Mouse (Mus musculus) hindbrain, embryonic 12.5 days (tissue): ENCODE measurements at regions not wholly inside any gene's neighbourhood (a gene's known extent, or its start where the extent isn't known, plus 50 kb on each side); places are given as distances from the start of the nearest gene placed in this dataset.
A peak's percentile ranks its signal among the peaks of the same experiment; 100 is the strongest.
"Not testable (repeated sequence)": the region's sequence is repeated elsewhere in the genome, so short reads cannot be mapped to it uniquely, and the experiment has no call there.

ENCODE experiments used
- ATAC-seq: fragments of 200-750 bp; cut with Nextera tagmentation; 2 replicates; pipeline ENCODE4 v1.8.0; 2017; ENCODE audit warnings: moderate TSS enrichment; ENCODE audit not compliant: low FRiP score
- H3K27ac ChIP-seq: fragments of 300-500 bp; sonication (generic); 2 replicates; pipeline ENCODE4 v1.5.1; 2016; ENCODE audit warnings: mild to moderate bottlenecking
- H3K27me3 ChIP-seq: fragments of 300-500 bp; sonication (generic); 2 replicates; pipeline ENCODE4 v1.6.1; 2016; ENCODE audit warnings: mild to moderate bottlenecking
- H3K36me3 ChIP-seq: fragments of 300-500 bp; sonication (generic); 2 replicates; pipeline ENCODE4 v1.6.1; 2016; ENCODE audit warnings: mild to moderate bottlenecking
- H3K4me1 ChIP-seq: fragments of 300-500 bp; sonication (generic); 2 replicates; pipeline ENCODE4 v1.6.1; 2016
- H3K4me2 ChIP-seq: fragments of 300-500 bp; sonication (generic); replicated peaks from 2 replicates; pipeline ENCODE4 v1.6.1; 2016; ENCODE audit warnings: mild to moderate bottlenecking
- H3K4me3 ChIP-seq: fragments of 300-500 bp; sonication (generic); 2 replicates; pipeline ENCODE4 v1.5.1; 2016; ENCODE audit warnings: mild to moderate bottlenecking
- H3K9ac ChIP-seq: fragments of 300-500 bp; sonication (generic); 2 replicates; pipeline ENCODE4 v1.6.1; 2016; ENCODE audit warnings: mild to moderate bottlenecking, moderate library complexity
- H3K9me3 ChIP-seq: fragments of 300-500 bp; sonication (generic); replicated peaks from 2 replicates; pipeline ENCODE4 v1.6.1; 2016; ENCODE audit warnings: mild to moderate bottlenecking
- WGBS: fragments of 180-500 bp; shearing (Covaris S2); methylation state at CpG from one replicate; pipeline ENCODE4 v1.1.7; 2016; 5-methylcytosine and 5-hydroxymethylcytosine counted together

DNA sequence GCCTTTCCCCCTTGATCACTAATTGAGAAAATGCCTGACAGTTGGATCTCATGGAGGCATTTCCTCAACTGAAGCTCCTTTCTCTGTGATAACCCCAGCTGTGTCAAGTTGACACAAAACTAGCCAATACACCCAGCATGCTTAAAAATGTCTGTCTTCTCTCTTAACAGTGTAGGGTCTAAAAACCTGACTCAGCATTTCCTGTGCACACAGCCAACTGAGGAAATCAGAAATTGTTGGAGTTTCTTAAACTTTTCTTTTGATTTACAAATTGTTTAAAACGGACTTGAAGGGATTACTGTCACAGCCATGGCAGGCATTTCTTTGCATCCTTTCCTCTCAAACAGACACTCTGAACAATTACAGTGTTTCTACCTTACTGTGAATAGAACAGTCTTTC, 655.0 kb upstream of the Intu start:
- H3K9ac ChIP-seq, H3K36me3 ChIP-seq, H3K27ac ChIP-seq, H3K4me1 ChIP-seq, ATAC-seq, H3K4me3 ChIP-seq, H3K9me3 ChIP-seq, H3K27me3 ChIP-seq, H3K4me2 ChIP-seq: not testable (repeated sequence)
- 81% methylated on average over 1 of the region's 1 CpGs for whole genome bisulfite sequencing

DNA sequence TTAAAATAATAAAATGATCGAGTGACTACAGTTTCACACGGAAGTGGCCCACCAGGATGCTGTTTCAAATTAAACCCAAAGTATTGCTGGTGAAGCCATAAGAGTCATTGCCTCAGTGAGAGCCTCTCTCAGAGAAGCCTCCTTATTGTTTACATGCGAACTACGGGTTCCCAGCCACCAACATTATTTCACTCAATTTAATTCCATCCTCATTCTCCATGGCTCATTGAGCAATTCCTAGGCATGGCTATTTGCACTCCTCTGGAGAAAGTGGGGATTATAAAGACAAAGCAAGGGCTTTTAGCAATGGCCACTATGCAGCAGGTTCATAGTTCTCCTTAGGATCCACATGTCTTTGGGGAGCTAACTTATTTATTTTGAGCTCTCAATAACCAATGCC, 646.7 kb upstream of the Intu start:
- no peak overlapping the region for H3K4me2 ChIP-seq
- H3K27me3 ChIP-seq: no peaks in the 10 kb centered on the region
- H3K9ac ChIP-seq: no peak overlapping the region
- no peaks in the 10 kb centered on the region for H3K9me3 ChIP-seq
- H3K4me1 ChIP-seq: no peaks in the 10 kb centered on the region
- no peak overlapping the region for H3K27ac ChIP-seq
- no peaks in the 10 kb centered on the region for H3K36me3 ChIP-seq
- no peak overlapping the region for H3K4me3 ChIP-seq
- WGBS: 44% methylated on average over 4 of the region's 4 CpGs
- peak; percentile 38; the same call in 1 of the 2 replicates for ATAC-seq

DNA sequence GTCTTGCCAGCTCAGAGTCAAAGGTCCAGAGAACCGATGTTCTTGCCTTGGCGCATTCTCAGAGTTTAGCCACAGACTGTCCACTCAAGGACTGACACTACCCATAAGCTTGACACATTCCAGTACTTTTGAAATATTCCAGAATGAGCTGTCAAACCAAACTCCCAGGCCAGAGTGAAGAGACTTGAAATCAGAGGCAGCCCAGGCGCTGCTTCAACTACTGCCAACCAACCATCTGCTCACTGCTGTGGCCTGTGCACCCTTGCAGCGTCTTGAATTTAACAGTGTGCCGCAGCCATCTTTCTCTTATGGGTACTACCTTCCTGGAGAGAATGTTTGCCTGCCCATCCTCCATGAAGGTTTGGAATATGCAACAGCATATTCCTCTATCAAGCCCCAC, 642.7 kb upstream of the Intu start:
- no peaks in the 10 kb centered on the region for H3K9me3 ChIP-seq
- no peak overlapping the region for H3K4me3 ChIP-seq
- H3K36me3 ChIP-seq: no peaks in the 10 kb centered on the region
- no peak for ATAC-seq
- H3K27me3 ChIP-seq: no peaks in the 10 kb centered on the region
- 96% methylated on average over 5 of the region's 5 CpGs for WGBS
- H3K27ac ChIP-seq: no peak overlapping the region
- H3K4me1 ChIP-seq: no peaks in the 10 kb centered on the region
- H3K9ac ChIP-seq: no peak overlapping the region
- no peak overlapping the region for H3K4me2 ChIP-seq

DNA sequence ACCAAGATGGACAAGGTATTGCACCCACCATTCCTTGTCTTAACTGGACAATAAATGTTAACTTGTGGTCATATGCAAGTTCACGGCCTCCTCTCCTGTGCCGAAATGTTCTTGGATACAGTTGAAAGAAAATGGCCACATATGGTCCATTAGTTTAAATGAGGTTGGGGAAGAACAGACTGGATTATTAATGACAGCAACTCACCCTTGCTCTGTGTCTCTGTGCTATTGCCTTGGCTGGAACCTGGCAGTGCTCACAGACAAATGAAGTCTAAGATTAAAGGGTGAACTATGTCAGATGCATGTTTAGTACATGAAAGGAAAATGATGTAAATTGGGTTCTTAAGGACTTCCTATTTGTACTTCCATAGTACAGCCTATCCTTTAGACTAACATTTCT, 641.9 kb upstream of the Intu start:
- Histone ChIP-seq H3K4me1 (no peaks in the 10 kb centered on the region), H3K36me3 (no peaks in the 10 kb centered on the region), H3K4me3 (no peak overlapping the region), H3K9me3 (no peaks in the 10 kb centered on the region), H3K4me2 (no peak overlapping the region), H3K27ac (no peak overlapping the region), H3K27me3 (no peaks in the 10 kb centered on the region), H3K9ac (no peak overlapping the region)
- no peak for ATAC-seq
- 88% methylated on average over 2 of the region's 2 CpGs for WGBS

DNA sequence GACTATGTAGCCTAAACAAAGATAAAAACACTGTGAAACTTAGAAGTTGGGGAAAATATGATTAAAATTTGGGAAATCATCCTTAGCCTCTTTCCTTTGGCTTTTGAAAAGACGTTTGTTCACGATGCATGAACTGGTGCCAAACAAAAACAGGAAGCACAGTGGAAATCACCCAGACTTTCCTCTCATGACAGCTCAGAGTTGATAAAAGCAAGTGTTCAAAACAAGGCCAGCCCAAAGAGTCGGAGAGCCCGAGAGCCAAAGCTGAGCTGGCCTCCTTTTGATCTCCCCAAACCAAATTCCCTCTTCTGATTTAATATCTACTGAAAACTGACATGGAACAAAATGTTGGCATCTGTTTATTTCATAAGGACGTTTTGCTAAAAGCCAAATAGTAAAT, 632.1 kb upstream of the Intu start:
- WGBS: 71% methylated on average over 5 of the region's 5 CpGs
- H3K4me1 ChIP-seq: no peaks in the 10 kb centered on the region

DNA sequence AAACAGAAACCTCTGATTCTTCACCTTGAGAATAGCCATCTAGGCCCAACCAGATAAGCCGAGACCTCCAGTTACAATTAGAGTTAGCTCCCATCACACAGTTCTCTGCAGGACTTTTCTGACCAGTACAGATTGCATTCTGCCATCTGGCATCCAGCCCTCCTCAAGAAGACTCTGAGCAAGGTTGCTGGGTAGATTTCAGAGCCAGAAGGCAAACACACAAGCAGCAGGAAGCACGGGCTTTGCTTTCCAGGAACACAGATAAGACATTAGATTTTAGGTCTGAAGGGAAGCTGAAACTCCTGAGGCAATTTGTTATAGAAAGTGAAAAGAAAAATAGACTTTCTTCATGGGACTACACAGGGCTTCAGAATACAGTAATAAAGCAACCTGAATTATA, 630.9 kb upstream of the Intu start:
- no peak overlapping the region for H3K4me3 ChIP-seq
- ATAC-seq: no peak
- WGBS: 67% methylated on average over 2 of the region's 2 CpGs
- H3K4me2 ChIP-seq: no peak overlapping the region
- no peaks in the 10 kb centered on the region for H3K4me1 ChIP-seq
- H3K9ac ChIP-seq: no peak overlapping the region
- H3K36me3 ChIP-seq: no peaks in the 10 kb centered on the region
- H3K9me3 ChIP-seq: no peaks in the 10 kb centered on the region
- H3K27ac ChIP-seq: no peak overlapping the region
- H3K27me3 ChIP-seq: no peaks in the 10 kb centered on the region

More for the DNA sequence above, 632.1 kb upstream of the Intu start:
- no peaks in the 10 kb centered on the region for H3K9me3 ChIP-seq
- no peak overlapping the region for H3K4me3 ChIP-seq
- no peak overlapping the region for H3K4me2 ChIP-seq
- no peaks in the 10 kb centered on the region for H3K27me3 ChIP-seq
- H3K27ac ChIP-seq: no peak overlapping the region
- no peak for ATAC-seq
- H3K36me3 ChIP-seq: no peaks in the 10 kb centered on the region
- no peak overlapping the region for H3K9ac ChIP-seq

DNA sequence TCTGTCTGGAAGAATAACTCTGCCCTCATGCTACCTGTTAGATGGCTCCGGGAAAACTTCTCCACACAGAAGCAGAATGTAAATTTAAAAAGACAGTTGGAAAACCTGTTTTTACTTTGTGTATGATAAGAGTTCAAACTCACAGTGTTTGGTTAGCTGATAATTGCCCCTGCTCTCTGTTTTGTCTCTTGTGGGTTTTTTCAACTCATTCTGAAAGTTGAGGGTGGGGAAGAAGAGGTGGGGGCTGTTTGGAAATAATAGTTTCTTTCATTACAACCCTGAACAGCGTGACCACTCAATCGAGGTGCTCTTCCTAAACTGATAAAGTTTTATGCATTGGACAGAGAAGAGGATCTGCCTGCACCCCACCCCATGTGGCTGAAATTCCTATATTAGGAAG, 626.7 kb upstream of the Intu start:
- Histone ChIP-seq H3K36me3 (no peaks in the 10 kb centered on the region), H3K4me1 (no peaks in the 10 kb centered on the region), H3K9ac (no peak overlapping the region), H3K9me3 (no peaks in the 10 kb centered on the region), H3K4me2 (no peak overlapping the region), H3K4me3 (no peak overlapping the region), H3K27ac (no peak overlapping the region), H3K27me3 (no peaks in the 10 kb centered on the region)
- 65% methylated on average over 3 of the region's 3 CpGs for WGBS
- ATAC-seq: no peak

DNA sequence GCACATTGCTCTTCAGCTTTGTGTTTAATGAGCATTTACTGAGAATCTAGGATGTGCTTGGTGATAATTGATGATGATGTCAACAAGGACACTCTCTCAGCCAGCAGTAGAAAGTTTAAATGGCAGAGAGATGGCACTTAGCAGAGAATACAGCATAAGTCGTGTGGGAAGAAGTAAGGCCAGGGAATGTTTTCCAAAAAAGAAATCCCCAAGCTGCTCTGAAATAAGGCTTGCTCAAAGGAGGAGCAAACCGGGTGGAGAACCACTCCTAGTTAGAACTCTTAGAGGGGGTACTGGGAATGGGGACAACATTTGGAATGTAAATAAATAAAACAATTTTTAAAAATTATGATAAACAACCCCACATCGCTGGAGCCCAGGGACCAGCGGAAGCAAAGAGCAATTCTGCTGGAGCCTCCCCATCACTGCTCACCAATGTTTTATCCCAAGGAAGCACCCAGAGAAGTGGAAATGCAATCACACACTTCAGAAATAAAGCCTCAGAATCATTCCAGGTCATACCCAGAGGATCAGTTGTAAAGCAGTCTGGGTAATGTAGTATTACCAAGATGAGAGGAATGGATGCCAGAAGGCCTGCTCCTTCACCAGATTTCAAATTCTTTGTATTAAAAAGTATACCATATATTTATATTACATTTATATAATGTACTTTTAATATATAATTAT, 622.3 kb upstream of the Intu start:
- WGBS: 81% methylated on average over 4 of the region's 4 CpGs
- Histone ChIP-seq H3K4me1 (no peaks in the 10 kb centered on the region), H3K36me3 (no peaks in the 10 kb centered on the region), H3K4me2 (no peak overlapping the region), H3K9ac (no peak overlapping the region), H3K9me3 (no peaks in the 10 kb centered on the region), H3K27ac (no peak overlapping the region), H3K27me3 (no peaks in the 10 kb centered on the region), H3K4me3 (no peak overlapping the region)
- no peak for ATAC-seq

DNA sequence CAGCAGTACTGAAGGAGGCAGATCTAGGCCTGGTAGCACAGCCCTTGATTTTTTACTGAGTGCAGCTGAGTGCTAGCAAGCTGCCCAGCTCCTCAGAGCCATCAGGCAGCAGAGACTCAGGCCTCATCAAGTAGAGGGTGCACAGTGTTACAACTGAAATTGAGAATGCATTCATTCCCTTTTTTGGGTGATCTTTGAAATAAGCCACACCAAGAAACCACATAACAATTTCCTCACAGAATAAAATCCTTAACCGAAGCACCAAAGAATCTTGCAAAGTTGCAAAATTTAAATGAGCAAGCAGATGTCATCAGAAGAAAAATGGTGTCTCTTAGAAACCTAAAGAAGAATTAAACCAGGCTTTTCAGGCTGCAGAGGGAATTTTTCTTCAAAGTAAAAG, 621.4 kb upstream of the Intu start:
- Histone ChIP-seq H3K4me1 (no peaks in the 10 kb centered on the region), H3K9ac (no peak overlapping the region), H3K36me3 (no peaks in the 10 kb centered on the region), H3K4me2 (no peak overlapping the region), H3K4me3 (no peak overlapping the region), H3K27me3 (no peaks in the 10 kb centered on the region), H3K27ac (no peak overlapping the region), H3K9me3 (no peaks in the 10 kb centered on the region)
- whole genome bisulfite sequencing: 69% methylated on average over 1 of the region's 1 CpGs
- no peak for ATAC-seq

DNA sequence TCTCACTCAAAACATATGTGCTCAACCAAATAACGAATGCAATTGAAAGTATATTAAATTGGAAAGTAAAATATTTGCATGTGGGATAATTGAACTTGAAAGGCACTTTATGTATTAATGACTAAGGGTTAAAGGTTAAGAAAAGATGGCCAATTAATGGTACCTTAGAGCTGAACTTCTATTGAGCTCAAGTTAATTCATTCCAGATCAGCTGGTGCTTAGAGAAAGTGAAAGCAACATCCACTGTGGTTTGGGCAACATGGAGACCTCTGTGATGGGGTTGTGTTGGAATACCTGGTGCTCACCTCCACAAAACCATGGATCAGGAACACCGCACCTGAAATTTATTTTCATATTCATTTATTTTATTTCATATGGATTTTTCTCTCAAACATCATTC, 612.5 kb upstream of the Intu start:
- Histone ChIP-seq H3K27me3 (no peaks in the 10 kb centered on the region), H3K4me3 (no peak overlapping the region), H3K4me2 (no peak overlapping the region), H3K27ac (no peak overlapping the region), H3K36me3 (no peaks in the 10 kb centered on the region), H3K9ac (no peak overlapping the region), H3K9me3 (no peaks in the 10 kb centered on the region), H3K4me1 (no peaks in the 10 kb centered on the region)
- ATAC-seq: no peak
- 89% methylated on average over 2 of the region's 2 CpGs for WGBS

DNA sequence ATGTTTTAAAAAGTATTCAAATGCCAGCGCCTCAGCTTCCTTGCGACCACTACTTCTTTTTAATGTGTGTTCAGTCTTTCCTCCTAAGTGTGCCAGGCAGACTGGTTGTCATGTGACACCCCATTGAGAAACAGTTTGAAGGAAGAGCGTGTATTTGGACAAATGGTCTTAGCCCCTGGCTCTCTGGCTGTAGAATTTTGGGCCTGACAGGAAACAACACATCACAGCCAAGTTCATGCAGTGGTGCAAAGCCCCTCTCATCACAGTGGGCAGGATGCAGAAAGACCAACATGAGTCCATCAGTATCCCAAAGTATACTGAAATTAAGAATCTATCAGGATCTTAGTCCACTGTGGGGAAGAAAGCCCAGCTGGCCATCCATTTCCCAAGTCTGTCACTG, 605.6 kb upstream of the Intu start:
- H3K9me3 ChIP-seq: no peaks in the 10 kb centered on the region
- H3K4me3 ChIP-seq: no peak overlapping the region
- WGBS: 85% methylated on average over 3 of the region's 3 CpGs
- no peak overlapping the region for H3K4me2 ChIP-seq
- H3K36me3 ChIP-seq: no peaks in the 10 kb centered on the region
- H3K4me1 ChIP-seq: no peaks in the 10 kb centered on the region
- ATAC-seq: no peak
- H3K9ac ChIP-seq: no peak overlapping the region
- H3K27ac ChIP-seq: no peak overlapping the region
- H3K27me3 ChIP-seq: no peaks in the 10 kb centered on the region

DNA sequence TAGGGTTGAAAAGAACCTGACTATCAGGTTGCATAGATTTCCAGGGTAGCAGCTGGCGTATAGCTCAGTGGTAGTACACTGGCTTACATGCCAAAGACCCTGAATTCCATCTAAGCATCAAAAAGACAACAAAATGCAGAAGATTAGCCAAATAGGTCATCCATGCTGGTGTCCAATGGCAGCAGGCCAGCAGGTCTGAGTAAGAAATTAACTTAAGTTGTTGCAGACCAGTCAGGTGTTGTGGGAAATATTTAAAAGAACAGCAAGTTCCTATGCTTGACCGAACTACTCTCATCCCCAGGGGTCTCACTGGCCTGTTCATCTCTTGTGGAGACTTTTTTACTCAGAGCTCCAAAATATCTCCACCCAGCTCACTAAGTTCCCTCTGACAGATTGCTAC, 602.7 kb upstream of the Intu start:
- Histone ChIP-seq H3K4me3 (no peak overlapping the region), H3K36me3 (no peaks in the 10 kb centered on the region), H3K4me2 (no peak overlapping the region), H3K9me3 (no peaks in the 10 kb centered on the region), H3K4me1 (no peaks in the 10 kb centered on the region), H3K27me3 (no peaks in the 10 kb centered on the region), H3K9ac (no peak overlapping the region), H3K27ac (no peak overlapping the region)
- 96% methylated on average over 2 of the region's 2 CpGs for WGBS
- ATAC-seq: no peak

DNA sequence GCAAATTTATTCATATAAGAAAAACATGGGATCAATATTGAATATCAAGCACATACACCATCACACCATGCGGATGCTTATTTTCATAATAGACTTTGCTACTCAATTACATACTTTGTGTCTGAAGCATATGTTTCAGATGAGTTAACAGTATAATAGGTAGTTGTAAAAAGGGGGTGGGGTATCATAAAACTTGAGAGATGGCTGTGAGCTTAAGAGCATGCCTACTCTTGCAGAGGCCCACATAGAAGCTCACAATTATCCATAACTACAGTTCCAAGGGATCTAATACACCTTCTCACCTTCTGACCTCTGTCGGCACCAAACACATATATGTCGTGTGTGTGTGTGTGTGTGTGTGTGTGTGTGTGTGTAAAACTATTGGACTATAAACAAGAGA, 597.7 kb upstream of the Intu start:
- no peak for ATAC-seq
- no peak overlapping the region for H3K4me2 ChIP-seq
- H3K9me3 ChIP-seq: no peaks in the 10 kb centered on the region
- no peak overlapping the region for H3K9ac ChIP-seq
- no peaks in the 10 kb centered on the region for H3K27me3 ChIP-seq
- H3K36me3 ChIP-seq: no peaks in the 10 kb centered on the region
- H3K4me1 ChIP-seq: no peaks in the 10 kb centered on the region
- 93% methylated on average over 3 of the region's 3 CpGs for WGBS
- H3K27ac ChIP-seq: no peak overlapping the region
- no peak overlapping the region for H3K4me3 ChIP-seq
